Mouse (Mus musculus): ENCODE results near the gene Zmym2.

- TF ChIP-seq POLR2A (IDR thresholded peaks at IDR 0.05; ENCODE audit: borderline replicate concordance, extremely low read depth, insufficient read depth, insufficient read length, poor library complexity, severe bottlenecking) (no peak), CTCF (IDR thresholded peaks at IDR 0.05; ENCODE audit: borderline replicate concordance, extremely low read depth, insufficient read depth, insufficient read length) (peak; percentile 77)
These were observed 1.4 kb downstream of the Zmym2 start for GRCm38 (mm10) chr14:56887887-56888286.

Measured in brain, embryonic 14.5 days (tissue).